Mouse (Mus musculus): ENCODE measurements around the gene Sufu. TPM values are rescaled to one million over a fixed set of nuclear protein-coding genes. Genes with fewer than 3 reads are reported as not detected.
A peak's percentile ranks its signal among the peaks of the same experiment; 100 is the strongest.

Sufu gene
- total RNA-seq, 2 experiments from 2014 or later, result 21.5 to 23.4 TPM

DNA sequence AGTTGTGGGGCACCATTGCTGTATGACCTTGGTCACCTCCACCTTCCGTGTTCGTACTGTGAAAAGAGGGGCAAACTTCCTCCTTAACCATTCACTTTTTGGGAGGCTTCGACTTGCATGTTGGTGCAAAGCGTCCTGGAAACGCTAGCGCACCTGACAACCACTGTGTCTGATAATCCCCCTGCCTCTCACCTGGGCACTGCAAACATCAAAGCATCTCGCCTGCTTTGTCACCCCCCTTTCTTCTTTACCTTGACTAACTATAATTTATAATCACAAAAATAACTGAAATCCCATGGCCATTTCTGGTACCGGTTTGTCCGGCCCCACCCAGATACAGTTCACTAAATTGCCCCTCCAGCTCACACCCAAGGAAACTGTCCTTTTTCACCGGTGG lies 2.0 kb upstream of the Sufu start:
- no peak for DNase-seq

DNA sequence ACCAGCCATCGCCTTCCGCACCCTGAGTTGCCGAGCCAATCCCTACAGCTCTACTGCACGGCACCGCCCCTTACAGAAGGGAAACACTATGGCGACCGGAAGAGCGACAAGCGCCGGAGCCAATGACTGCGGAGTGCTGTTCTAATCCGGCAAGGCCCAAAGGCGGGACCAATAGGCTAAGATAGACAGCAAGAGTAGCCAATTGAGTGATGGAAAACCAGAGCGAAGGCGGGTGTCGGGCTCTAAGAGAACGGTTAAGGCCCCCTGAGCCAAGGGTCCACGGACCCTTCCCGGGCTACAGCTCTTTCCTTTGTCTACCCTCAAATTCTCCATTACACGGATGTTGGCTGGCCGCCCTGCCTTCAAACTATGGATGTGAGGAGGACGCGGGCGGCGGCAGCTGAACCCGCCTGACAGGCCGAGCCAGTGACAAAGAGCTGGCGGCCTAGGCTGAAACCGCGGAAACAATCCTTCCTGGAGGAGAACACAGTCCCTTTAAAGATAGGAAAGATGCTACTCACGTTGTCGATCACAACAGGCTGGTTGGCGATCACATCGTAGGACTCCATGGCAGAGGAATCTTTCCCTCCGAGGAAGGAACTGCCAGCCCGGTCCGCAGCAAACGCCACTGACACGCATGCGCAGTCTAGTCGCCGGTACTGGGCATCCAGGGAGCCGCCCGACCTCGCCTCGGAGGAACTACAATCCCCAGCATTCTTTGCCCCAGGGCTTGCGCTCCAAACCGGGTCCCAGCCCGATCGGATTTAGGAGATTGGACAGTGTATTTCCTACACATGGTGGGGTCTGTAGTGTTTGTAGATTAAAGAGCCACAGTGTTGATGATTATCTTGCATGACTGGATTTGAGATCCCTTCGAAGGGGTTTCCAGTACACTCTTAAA lies 1.3 kb upstream of the Sufu start, which contains the start of gene Actr1a:
Gene Actr1a (minus strand): TSS at position 640 of the 901 bp plus-strand sequence.
- peak; percentile 97 for DNase-seq

DNA sequence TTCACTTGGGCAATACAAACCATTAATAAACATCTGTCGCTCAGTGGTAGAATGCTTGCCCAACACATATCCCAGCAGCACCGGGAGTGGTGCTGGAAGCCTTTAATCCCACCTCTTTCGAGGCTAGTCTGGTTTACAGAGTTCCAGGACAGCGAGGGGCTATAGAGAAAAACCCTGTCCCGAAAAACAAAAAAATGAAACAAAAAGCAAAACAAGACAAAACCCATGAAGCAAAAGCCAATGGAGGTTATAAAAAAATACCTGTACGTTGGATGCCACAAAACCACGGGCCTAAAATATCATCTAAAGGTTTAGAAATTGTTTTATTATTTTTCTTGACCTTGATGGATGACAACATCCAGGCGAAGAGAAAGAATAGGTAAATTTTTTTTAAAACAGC lies 587 bp upstream of the Sufu start:
- DNase-seq, result no peak

DNA sequence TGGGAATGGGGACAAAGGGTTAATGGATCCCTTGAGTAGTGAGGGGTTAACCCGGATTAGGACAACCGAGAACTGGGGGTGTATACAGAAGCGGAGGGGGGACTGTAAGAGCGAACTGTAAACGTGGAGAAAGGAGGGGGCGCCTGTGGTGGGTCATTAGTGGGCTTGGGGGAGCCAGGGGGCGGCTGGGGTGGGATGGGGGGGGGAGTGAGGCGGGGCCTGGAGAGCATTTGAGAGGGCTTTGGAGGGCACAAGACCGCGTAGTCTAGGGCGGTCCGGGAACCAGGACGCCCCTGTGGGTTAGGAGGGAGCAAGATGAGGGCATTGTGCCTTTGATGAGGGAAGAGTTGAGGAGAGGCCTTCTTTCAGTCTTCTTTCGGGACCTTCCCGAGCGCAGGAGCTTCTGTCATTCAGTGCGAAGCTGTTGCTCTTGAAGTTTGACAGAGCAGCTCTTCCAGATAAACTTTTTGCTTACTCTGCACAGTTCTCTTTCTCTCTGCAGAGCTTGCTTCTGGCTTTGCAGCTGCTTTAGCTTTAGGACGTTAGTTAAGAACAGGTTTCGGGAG lies 823 bp downstream of the Sufu start:
- no peak for DNase-seq

DNA sequence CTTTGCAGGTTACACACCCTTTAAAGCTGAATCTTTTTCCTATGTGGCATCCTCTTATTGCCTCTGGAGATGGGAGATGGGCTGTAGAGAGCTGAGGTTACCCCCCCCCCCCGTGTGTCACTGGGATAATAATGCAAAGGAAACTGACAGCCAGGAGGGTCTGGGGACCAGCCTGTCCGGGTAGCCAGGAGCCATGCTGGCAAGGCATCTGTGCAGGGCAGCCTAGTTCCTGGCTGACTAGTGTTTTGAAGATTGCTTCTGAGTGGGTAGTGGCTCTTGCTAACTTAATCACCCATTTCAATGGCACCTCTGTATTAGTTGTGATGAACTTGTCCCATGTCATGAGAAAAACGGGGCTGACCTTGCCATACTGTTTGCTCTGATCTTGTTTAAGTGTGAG lies 1.7 kb downstream of the Sufu start:
- no peak for DNase-seq

DNA sequence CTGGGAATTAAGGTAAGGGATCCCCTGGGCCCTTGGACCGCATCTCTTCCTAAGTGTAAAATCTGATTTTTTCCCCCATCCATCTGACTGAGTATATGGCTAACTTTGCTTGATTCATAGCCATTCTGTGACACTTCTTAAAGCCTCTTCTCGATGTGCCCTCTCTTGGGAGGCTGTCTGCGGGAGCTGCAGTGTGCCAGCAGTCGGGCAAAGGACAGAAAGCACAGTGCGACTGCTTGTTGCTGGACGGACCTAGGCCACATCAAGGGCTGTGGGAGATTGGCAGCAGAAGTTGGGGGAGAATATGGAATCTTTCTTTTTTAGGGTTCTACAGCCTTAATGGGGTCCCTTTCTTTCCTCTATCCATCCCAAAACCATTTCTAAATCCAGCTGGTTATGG lies 2.7 kb downstream of the Sufu start:
- no peak for DNase-seq

DNA sequence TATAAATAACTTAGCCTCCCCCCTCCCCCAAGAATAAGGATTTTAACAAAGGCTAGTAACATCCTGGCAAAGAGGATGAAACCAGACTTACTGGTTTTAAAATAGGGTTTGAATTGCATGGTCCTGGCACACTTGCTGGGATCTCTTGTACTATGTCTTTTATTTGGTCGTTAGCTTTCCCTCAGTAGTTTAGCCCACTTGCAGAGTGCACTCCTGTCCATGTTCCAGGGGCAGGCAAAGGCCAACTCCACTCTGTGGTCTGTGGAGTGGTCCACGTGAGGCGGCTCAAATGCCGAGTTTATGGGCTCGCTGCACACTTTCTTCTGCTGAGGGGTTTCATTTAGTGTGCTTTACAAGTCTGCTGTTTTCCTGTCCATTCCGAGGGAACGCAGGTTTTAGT lies 3.2 kb downstream of the Sufu start:
- DNase-seq, result no peak

DNA sequence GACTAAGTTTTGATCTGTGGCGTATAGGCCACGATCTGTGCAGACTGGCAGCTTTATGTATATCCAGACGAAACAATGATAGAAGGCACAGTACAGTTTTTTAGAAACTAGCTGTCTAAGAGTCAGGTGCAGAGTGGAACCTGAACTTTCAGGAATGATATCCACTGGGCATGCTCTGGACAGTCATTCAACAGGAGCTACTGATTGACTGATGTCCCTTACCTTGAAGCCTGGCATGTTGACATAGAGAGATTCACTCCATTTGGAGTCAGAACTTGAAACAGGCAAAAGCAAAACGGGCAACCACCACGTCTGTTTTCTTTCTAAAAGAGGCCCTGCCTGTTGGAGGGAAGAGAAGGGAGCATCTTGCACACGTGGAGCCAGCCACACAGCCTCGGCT lies 3.9 kb downstream of the Sufu start:
- DNase-seq, result no peak

DNA sequence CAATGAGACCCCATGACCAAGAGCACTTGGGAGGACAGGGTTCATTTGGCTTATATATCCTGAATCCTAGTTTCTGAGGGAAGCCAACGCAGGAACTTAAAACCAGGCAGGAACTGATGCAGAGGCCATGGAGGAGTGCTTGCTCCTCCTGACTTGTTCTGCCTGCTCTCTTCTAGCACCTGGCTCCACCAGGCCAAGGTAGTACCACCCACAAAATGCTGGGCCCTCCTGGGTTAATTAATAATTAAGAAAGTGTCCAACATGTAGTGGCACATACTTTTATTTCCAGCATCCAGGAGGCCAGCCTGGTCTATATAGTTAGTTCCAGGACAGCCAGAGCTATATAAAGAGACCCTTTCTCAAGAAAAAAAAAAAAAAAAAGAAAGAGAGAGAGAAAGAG lies 7.3 kb downstream of the Sufu start:
- DNase-seq, result no peak

DNA sequence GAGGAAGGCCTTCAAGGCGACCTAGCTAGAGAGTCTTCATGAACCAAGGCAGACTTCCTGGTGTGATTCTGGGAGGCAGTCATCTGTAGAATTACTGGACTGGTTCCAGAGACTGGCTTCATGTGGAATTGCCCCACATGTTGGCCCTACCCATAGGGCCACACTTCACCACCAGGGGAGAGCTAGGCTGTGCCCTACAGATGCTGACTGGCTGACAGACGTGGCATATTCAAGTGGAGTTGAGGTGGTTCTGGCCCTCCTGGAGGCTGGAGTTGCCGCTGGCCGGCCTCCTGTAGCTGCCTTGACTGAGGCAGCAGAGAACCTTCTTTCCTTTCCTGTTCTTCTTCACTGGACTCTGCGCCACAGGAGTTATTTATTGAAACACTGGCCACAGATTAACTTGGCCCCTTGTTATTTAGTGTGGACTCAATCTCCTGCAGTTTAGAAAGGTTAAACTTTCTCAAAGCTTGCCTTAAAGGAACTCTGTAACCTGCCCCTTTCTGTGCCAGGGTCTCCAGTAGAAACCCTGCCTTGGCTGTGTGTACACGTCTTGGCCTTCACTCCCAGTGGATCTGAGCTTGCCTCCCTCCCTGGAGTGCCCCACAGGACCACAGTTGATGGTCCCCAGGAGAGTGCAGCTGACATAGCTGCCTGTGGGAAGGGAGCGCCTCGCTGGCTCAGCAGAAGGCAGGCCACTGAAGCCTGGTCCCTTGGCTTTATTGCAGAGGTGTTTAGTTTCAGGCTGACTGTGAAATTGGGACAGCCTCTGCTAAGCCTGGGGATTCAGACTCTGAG lies 10.1 kb downstream of the Sufu start:
- DNase-seq, result peak; percentile 55

DNA sequence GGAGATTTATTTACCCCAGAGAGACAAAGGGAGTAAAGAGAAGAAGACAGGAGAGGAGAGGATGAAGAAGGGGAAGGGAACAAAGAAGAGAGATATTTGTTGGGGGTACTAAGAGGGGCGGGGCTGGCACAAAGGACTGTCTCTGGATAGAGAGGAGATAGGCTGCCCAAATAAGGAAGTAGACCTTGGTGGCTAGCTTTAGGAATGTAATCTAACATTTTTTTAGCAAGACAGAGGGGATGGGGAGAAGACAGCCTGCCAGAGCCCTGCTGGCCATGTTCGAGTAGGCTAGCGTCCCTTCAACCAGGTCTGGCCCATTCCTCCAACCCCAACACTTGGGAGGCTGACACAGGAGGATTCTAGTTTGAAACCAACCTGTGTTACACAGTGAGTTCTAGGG lies 12.8 kb downstream of the Sufu start:
- DNase-seq, result no peak

DNA sequence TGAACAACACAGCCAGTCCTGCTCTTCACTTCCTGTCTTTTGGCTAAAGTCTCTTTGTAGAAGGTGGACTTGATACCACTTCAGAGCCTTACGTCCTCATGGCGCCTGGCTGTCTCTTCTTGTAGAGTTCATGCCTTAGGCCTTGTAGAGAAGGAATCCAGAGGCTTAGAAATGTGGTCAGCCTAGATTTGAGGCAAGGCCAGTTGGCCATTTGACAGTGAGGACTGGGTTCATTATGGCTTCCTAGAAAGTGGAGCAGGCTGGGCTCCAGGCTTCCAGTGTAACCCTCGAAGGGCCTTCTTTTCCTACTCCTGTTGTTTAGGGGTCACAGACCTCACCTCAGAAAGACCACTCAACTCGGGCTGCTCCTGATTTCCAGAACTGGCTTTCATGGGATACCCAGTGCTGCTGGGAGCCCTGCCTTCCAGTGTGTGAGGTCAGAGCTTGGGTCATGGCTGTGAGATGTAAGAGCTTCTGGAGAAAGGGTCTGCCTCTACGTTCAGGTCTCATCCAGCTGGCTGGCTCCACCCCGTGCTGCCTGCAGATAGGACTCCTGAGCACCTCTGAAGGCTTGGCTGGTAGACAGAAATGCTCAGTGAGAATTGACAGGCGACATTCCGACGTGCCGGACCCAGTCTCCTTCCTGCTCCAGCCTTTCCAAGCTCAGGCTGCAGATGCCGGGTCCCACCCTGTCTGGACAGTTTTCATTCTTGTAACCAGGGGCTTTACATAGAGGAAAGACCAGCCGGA lies 15.5 kb downstream of the Sufu start:
- no peak for DNase-seq

DNA sequence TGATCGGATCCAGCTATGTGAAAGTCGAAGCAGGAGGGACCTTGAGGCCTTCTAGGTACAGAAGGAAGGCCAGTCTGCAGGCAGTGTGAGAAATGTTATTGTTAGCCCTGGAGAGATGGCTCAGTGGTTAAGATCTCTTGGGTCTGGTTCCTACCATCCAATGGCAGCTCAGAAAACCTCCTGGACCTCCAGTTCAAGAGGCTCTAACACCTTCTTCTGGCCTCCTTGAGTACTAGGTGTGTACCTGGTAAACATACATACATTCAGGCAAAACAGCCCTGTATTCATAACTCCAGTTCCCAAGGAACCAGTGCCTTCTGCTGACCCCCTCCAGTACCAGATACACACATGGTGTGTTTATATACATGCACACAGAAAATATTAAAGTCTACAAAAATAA lies 17.3 kb downstream of the Sufu start:
- DNase-seq, result no peak

DNA sequence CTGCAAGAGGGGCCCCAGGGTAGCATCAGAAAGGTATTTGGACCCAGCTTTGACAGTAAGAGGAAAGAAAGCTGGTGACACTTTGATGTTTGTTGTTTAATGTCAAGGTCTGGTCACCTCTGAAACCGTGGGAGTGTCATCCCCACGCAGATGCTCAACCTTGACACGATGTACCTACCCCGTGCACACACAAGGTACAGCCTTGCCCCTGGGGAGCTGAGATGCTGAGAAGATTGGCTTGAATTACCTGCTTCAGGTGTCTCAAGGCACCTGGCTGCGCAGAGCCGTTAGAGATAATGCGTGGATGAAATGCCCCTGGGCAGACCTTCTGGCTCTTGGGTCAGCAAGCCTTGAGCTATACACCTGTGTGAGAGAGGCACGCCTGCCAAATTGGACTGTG lies 17.8 kb downstream of the Sufu start:
- DNase-seq, result no peak

DNA sequence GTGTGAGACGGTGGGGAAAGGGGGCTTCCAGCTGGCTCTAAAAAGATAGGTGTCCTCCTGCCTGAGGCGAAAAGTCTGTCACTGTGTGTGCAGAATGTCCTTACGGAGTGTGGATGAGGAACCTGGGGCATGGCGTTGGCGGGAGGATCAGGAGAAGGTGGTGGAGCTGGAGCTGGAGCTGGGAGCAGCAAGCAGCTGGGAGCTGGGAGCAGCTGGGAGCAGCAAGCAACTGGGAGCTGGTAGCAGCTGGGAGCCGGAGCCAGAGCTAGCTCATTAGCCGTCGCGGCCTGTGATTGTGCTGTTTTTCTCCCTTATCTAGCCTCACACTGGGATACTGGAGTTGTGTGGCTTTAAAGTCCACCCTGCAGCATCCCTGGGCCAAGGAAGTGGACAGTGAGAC lies 19.6 kb downstream of the Sufu start:
- no peak for DNase-seq

DNA sequence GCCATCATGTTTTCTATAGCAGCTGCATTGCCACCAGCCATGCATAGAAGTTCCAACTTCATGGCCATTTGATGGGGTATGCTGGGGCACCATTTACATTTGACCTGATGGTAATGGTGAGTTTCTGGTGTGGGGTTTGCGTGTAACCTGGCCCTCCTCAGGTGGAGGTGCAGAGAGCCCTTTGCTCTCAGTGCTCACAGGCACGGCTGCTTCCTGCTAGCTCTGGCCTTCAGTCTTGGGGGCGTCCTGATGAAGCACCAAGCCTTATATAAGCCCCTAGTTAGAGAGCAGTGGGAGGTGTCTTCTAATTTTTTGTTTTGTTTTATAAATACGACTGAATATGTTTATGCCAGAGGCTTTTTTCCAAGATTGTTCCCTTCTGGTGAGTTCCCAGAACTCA lies 21.4 kb downstream of the Sufu start:
- no peak for DNase-seq

DNA sequence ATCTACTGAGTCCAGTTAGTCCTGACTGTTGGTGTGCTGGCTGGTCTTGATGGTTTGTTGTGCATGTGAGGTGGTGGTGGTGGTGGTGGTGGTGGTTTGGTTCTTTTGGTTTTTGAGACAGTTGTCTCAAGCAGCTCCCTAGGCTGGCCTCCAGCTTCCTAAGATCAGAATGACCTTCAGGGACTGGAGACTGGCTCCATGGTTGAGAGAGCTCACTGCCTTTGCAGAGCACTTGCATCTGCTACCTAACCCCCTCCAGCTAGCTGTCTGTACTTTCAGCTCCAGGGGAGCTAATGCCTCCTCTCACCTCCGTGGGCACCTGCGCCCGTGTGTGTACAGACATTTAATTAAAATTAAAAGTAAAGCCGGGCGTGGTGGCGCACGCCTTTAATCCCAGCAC lies 23.7 kb downstream of the Sufu start:
- no peak for DNase-seq

DNA sequence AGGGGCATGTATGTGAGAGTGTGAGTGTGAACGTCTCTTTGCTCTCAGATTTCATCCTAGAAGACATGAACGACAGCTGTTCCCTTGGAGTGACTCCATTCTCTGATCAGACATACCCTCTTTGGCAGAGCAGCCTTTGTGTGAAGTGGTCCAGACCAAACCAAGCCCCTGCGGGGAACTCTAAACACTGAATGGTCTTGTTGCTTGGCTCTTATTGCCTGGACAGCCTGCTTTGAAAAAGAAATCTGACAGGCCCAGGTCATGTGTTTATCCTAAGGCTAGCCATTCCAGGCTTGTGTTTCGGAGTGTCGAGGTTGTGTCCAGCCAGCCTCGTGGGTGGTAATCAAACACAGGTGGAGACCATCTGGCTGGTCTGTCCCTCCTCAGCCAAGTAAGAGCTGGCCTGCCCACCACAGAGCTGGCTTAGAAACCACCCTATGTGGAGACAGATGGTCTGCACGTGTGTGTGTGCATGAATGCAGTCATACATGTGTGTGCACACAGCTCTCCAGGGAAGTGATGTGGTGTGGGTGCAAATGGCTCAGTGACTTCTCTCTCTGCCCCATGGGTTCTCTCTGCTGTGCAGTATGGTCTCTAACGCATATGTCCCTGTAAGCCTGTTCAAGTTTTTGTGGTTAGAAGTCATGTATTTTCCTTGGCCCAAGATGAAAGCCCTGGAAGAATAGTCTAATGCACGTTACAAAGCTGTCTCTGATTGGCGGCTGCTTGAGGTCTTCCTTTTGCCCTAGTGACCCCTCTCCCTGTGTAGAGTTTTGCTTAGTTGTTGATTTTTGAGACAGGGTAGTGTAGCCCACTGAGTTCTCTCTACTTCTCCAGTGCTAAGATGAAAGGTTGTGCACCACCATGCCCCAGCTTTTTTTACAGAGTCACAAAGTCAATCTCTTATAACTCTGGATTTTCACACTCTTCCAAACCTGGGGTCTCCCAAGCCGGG lies 26.0 kb downstream of the Sufu start:
- DNase-seq, result no peak

DNA sequence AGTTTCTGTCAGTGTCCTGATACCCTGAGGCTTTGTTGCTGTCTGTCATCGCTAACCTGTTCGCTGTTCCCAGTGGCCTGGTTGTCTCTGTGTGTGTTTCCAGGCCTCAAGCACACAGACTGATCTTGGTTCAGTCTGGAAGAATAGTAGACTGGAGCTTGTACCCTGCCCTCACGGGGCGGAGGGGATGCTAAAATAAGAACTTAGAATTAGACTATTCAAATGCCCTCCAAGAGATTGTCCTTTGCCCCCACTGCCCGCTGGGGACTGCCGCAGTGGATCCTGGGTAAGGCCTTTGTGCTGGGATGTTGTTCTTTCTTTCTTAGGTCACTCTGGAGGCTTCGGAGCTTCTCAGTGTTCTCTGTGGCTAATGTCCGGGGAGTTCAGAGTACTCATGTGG lies 28.6 kb downstream of the Sufu start:
- no peak for DNase-seq

DNA sequence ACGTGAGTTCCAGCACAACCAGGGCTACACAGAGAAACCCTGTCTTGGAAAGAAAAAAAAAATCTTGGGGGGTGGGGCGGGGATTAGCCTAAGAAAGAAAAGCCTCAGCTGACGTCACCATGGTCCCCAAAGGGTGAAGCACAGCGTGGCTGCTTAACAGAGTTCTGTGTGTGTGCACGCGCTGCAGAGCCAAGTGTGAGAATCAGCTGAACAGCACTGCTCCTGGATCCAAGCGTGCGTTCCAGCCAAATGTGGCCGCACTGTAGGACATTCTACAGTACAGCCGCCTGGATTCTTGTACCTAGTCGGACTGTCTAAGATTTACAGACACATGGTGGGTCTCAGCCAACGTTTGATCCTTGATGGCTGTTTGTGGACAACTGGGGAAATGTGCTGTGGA lies 29.8 kb downstream of the Sufu start:
- no peak for DNase-seq

DNA sequence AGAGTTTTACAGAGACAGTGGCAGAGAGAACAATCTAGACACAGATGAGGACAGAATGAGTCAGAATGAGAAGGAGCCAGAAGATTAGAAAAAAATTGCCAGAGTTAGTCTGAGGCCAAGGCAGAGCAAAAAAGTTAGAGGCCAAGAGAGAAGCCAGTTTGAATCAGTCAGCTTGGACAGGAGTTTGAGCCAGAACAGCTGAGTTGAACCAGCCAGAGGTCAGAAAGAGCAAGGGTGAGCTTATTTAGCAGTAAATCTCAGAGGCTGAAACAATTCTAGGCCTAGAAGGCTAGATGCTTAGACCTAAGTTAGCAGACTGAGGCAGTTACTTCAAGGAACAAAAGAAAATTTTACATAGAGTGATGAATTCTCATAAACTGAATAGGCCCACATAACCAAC lies 32.6 kb downstream of the Sufu start:
- DNase-seq, result no peak

All from adrenal gland, postnatal 10 days (tissue).